Mouse (Mus musculus) C3H10T1/2 (cell line): ENCODE results near the gene Flrt2. TPM values are rescaled to one million over a fixed set of nuclear protein-coding genes. Genes with fewer than 3 reads are reported as not detected.

Experiments used
- polyA plus RNA-seq, 2 experiments: library from polyadenylated mRNA; unstranded; fragments of >200 nt; fragmentation: generic; extraction: Trizol; gene quantifications; one replicate each; pipeline ENCODE4 v1.2.1; 2012; ENCODE audit warnings: missing spikeins in 2 of 2

The Flrt2 gene
- 10 to 100 TPM in 1 of 2 experiments, under 1 TPM in 1; 0.39 to 26.4 TPM for polyA plus RNA-seq

GRCm38 (mm10) chr12:95691961-95692767, at the start of gene Flrt2:
Flrt2 (plus strand) TSS chr12:95692226.

